Mouse (Mus musculus) ES-Bruce4 (cell line): ENCODE results near the gene Cib1.

Experiments used
- CTCF ChIP-seq: IDR thresholded peaks from one replicate; pipeline ENCODE4 v1.8.1; 2011; ENCODE audit warnings: low read depth, low read length
- POLR2A ChIP-seq: IDR thresholded peaks from one replicate; pipeline ENCODE4 v1.8.1; 2011; ENCODE audit warnings: low read length; ENCODE audit not compliant: insufficient read depth

DNA sequence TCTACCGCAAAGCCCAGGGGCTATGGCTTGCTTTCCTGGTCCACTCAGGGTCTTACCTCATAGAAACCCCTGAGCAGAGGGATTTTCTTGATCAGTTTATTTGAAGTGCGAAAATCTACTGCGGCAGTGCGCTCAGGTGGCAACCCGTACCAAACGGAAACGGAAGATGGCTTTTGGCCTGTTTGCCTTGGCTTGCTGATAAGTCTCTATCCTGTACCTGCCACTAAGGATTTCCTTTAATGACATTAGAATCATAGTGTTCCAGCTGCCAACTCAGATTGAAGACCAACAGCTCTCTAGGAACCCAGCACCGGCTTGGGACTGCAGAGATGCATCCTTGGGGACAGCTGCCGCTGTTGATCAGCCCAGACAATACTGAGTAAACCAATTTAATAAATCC is 1.2 kb upstream of the Cib1 start:
- TF ChIP-seq CTCF (no peak), POLR2A (no peak)
